Mouse (Mus musculus) T-cell, adult 2 months (primary cell): Measurements from ENCODE around the gene Phf24.

ENCODE experiments used
- DNase-seq: peaks from one replicate; pipeline ENCODE4 v3.0.0; 2022; ENCODE audit warnings: low spot score

Gene Phf24

DNA sequence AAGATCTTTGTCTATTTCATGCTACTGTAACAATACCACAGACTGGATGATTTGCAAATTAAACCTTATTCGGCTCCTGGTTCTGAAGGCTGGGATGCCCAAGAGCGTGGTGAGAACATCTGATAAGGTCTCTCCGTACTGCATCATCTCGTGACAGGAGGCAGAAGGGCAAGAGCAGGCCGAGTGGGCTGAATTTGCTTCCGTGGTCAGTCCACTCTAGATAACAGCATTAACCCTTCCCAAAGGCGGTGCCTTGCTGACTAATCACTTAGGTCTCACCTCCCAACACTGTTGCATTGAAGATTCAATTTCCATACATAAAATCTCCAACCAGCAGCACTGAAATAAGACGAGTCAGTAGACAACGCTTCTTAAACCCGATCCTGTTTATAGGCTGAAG is 3.1 kb upstream of the Phf24 start:
- DNase-seq: no peak

DNA sequence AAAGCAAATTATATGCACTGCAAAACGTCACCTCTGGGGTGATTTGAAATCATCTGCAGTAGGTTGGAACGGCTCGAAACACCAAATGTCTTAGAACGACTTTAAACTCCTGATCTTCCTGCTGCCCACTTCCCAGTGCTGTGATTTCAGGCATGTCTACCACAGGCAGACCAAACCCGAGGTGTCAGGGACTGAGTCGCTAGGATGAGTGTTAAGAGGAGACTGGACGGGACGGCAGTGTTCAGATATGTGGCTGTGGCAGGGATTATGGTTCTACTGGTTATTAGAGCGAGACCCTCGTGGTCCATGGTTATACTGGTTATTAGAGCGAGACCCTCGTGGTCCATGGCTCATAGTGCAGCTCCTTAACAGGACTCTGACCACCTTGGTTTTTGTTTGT is 1.1 kb upstream of the Phf24 start:
- DNase-seq: no peak

DNA sequence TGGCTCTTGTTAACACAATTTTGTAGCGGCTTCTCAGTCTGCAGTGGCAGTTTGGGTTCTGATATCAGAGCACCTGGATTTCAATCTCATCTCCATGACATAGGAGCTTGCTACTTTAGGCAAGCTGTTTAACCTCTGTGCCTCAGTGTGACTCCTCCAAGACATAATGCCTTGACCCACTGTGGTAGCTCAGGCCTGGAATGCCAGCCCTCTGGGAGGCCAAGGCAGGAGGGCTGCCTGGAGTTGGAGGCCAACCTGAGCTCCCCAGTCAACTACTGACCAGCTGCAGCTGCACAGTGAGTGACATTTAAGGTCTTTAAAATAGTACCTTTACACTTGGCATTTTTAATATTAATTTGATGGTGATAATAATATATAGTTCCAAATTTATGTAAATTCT is 494 bp upstream of the Phf24 start:
- DNase-seq: no peak

DNA sequence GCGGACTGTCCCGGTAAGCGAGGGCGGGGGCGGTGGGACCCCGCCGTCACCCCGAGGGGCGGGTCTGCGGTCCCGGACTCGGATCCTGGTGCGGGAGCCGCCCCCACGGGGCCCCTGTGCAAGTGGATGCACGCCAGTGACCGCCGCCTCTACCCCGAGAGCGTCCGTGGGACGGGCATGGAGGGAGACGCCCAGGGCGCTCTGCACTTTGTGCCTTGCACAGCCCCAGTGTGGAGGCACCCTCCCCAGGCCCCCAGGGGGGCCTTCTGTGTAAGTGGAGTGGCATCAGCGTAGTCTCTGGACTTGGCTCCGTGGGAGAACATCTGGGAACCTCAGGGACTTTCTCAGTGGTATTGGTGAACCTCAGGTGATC is 928 bp downstream of the Phf24 start:
- DNase-seq: no peak

DNA sequence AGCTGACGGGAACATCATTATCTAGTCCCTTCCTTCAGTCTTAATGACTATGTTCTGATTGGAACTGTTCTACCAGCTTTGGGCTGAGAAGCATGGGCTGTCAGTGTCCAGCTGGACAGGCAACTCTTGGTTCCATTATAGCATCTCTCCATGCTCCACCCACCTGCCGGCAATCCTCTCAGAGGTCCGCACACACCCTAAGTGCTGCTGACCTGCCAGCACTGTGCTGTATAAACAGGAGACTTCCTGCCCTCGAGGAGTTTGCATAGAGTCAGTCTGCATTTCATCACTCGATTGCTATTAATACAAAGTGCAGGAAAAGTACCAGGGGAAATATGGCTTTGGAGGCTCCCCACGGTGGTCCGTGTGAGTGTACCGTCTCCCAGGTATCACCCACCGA is 4.3 kb downstream of the Phf24 start:
- DNase-seq: no peak

DNA sequence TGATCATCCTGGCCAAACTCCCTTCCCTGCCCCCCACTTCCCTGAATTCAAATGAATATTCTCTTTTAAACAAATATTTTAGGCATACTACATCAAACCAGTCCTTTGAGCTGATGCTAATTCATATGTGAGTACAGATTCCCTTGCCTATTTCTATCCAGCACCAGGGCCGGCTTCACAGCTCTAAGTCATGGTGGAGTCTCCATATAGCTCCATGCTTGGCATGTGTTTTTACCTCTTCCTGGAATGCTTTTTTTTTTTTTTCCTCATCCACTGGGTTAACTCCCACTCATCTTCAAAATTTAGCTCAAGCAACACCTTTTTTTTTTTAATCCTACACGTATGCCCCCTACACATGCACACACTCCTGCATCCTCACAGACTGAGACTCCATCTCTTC is 5.1 kb downstream of the Phf24 start:
- no peak for DNase-seq

DNA sequence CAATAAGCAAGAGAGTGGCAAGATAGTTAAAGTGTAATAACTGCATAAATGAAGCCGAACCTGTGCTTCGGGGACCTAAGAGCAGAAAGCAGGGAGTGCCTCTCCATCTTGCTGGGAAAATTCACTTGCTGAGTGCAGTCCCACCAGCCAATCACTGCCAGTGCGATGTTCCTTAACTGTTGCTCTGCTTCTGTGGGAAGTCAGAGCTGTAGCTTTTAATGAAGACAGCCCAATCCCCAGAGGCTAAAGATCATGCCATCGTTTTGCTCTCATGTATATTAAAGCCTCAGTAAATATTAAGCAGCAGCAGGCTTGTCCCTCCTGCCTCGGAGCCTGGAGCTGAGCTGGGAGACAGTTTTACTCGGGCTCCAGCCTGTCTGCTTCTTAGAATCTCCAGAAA is 5.6 kb downstream of the Phf24 start:
- no peak for DNase-seq

DNA sequence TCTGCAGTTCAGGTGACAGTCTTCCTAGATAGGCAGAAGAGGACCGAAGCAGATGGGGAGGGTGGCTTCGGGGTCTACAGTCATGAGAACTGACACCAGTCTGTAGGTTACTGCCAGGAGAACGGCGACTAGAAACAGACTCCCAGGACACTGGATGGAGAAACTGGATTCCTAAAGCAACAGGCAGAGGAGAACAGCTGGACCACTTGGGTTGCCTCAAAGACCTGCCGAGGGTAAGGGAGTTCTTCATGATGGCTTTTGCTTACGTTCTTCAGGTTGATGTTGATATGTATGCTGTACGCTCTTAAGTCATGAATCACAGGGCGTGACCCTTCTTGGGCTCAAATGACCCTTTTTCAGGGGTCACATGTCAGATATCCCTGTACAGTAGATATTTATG is 6.0 kb downstream of the Phf24 start:
- DNase-seq: no peak

DNA sequence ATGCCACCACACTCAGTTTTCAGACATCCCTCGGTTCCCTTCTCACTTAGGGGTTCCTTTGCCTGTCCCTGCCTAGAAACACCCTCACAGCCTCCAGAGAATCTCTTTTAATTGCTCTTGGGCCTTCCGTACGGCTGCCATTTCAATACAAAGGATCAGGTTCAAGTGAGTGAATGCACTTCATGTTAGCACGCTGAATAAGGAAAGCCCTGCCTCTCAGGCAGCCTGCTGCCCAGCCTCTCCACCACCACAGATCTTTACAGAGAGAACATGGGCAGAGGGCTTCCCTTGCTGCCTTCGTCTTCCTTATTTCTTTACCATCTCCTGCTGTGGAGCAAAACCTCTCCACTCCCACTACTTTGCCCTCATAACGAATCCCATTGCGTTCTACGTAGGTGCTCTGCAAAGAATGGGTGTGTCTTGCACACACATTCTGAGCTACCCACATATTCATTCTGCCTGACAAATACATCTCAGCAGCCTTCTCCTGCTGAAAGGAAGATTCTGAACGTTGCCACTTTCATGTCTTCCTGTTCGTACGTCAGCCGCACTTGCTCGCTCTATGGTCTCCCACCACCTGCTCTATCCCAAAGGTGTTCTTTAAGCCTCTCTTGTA is 7.7 kb downstream of the Phf24 start:
- DNase-seq: no peak

DNA sequence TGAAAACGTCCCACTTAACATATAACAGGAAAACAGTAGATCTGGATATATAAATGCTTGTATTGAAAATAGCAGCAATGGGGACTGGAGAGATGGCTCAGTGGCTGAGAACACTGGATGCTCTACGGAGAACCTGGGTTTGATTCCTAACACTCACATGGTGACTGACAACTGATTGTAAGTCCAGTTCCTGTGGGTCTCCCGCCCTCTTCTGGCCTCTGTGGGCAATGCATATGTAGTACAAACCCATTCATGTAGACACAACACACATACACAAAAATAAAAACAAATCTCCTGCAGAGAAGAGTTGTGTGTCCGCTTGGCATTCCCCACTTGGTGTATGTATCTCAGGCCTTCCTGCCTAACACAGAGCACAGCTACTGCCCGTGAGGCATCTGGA is 11.7 kb downstream of the Phf24 start:
- DNase-seq: no peak

DNA sequence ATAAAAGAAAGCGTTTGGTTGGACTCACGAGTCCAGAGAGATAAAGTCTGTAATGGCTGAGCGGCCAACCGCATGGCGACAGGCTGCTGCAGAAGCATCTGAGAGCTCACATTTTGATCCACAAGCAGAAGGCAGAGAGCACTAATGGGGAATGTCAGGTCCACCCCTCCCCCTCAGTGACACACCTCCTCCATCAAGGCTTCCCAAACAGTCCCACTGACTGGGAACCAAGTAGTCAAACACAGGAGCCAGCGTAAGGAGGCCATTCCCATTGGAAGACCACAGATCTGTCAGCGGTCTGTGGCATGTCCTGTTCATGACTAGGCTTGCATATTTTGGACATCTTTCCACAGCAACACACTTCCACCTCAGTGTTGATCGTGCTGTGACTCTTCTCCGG is 12.5 kb downstream of the Phf24 start:
- no peak for DNase-seq

DNA sequence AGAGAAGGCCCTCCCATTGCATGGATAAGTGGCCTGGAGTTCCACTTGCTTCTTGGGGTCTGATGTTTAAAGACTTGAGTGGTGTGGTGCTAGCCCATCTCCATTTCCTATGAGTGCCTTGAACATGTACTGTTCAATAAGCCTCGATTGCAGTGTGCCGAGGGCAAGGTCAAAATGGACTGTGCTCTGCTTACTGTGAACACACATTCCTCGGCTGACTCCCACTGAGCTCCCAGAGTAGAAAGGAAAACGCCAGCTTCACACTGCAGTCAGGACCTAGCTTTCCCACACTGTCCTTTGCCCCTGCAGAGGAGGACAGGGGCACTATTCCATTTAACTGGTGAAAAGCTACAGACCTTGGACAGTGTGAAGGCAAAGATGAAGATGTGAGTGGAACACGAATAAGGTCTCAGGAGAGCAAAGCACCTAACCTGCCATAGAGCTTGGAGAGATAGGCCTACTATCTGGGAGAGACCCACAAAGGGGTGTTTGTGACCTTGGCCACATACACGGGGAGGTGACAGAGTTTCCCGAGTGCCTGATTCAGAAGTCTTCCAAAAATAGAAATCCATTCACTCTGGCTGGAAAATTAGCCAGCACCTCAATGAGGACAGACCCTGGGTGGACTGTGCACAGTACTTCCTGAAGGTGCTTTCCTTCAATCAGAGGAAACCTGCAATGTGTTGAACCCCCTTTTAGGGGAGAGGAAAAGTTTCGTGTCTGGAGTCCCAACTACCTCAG is 15.9 kb downstream of the Phf24 start:
- DNase-seq: no peak

DNA sequence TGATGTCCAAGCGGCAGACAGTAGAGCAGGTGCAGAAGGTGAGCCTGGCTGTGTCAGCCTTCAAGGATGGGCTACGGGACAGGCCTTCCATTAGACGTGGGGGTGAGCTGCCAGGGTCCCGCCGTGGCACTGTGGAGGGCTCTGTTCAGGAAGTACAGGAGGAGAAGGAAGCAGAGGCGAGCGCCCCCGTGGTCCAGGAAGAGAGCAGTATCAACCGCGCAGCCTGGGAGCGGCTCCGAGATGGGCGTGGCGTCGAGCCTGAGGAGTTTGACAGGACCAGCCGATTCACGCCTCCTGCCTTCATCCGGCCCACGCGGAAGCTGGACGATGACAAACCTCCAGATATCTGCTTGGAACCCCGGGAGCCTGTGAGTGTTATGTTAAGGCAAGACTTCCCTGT is 17.2 kb downstream of the Phf24 start:
- no peak for DNase-seq

DNA sequence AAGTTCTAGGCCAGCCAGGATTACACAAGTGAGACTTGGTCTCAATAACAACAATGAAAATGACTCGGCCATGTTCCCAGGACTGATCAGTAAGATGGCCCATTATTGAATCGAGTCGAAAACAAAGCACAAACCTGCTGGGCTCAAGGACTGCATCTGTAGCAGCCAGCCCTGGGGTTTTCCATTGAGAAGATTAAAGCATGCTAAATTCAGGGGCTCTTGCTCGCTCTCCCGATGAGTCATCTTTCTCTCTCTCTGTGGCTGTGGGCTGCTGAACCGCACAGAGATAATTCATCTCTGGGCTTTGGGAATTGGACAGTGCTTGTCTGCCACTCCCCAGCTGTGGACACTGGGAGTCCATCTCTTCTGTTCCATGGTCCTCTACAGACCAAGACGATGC is 24.9 kb downstream of the Phf24 start:
- DNase-seq: no peak

DNA sequence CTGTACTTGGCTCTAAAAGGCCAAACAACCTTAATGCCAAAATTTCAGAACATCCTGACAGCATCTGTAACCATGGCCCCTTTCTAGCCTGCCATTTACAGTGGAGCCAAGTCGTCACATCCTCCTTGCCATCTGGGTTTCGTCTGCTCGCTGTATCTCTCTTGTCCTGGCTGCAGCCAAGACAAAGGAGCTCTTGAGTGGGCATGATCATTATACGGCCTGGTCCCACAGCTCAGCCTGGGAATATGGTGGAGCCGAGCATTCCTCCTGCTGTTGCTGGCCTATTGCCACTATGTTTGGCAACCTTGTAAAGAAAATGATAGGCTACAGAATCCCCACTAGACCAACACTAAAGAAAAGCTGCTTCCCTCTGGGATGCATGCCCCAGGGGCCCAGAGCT is 26.9 kb downstream of the Phf24 start:
- no peak for DNase-seq

DNA sequence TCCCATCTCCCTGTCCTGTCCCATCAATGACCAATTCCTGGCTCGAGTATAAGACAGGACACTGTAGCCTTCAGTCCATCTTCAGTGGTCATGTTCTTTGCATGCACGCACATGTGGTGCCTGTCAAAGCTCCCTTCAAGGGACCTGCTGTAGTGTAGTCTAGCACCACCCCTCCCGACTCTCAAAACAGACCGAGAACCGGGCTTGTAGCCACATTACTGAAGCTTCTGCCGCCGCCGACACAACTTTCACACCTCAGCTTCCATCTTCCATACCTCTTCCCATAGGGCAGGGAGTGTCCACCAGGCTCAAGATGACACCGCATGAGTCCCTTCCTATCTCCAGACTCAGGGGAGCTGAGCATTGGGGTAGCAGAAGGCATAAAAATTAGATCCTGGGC is 27.7 kb downstream of the Phf24 start:
- DNase-seq: no peak

DNA sequence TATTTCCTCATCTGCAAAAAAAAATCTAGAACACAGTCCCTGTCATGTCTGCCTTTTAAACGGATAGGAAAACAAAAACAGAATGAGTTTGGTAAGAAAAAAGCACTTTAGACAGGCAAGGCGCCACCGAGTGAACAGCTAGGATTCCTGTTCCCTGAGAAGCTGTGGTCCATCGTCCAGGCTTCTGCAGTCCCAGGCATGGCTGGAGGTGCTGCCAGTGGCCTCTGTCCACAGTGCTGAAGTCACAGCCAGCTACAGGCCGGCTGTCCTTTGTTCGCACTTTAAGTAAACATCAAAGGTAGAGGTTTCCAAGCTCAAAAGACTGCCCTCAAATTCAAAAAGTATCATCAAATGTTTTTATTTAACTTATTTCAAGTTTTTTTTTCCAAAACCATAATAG is 28.6 kb downstream of the Phf24 start:
- no peak for DNase-seq

DNA sequence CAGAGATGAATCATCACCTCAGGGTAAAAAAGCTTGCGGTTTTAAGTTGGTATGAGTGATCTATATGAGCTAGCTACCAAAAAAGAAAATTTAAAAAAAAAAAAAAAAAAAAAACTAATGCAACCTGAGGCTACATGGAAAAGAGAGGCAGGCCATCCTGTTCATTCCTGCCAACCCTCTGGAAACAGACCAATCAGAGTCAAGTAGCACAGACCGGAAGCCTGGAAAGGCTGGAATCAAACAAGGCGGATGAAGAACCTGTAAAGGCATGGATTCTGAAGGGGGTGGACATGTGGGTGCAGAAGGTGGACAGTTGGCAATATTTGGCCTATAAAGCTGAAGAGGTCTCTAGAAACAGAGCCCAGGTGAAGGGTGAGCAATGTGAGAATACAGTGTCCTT is 29.0 kb downstream of the Phf24 start:
- no peak for DNase-seq

DNA sequence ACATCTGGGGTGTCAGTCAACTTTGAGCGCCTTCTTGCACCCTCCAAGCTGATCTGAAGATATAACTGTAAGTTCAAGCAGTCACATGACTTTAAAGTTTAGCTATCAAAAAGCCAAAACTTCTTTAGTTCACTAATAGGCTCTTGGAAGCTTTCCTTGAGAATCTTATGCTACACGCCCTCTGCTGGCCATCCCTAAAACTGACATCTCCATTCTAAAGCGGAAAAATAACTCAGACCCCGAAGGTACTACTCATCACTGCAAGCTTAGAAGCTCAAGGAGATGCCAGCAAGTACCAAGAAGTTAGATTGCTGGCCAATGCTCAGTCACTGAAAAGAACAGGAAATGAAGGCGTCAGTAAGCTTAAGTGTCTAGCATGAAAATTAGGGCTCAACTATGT is 29.5 kb downstream of the Phf24 start:
- DNase-seq: peak; percentile 33

DNA sequence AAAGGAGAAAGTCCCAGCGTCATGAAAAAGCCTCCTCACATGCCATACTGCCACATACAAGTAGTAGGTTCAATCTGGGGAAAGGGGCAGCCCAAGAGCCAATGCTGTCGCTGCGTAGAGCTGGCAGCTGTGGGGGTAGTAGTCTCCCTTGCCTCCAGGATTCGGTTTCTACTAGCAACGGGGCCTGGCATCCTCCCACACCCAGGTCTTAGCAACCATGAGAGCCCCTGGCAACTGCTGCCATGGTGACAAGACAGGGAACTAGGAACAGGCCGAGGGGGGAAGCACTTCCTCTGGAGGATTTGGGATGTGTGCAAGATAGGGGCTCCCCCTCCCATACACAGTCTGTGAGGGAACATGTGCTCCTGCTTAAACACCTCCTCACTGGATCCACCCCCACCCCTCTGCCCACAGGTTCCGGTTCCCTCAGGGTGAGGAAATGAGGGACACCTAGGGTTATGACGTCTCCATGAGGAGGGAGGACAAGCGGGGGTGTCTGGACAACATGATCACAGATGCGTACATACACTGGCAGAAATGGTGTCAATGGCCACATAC is 30.4 kb downstream of the Phf24 start:
- no peak for DNase-seq

DNA sequence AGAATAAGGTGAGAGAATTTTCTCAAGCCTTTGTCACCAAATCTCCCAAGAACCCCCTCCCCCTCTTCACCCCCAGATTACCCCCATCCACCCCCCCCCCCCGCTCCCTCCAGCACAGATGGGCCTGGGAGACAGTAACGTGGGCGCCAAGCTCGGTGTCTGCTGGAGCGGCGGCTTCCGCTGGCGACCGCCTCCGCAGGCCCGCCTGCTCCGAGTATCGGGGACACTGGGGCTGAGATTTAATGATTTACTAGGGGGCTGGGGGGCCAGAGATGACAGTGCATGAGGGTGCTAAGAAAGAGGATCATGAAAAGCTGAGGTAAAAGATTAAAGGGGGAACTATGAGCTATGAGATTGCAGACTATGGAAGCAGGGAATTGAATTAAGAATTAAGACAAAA is 32.1 kb downstream of the Phf24 start:
- no peak for DNase-seq

DNA sequence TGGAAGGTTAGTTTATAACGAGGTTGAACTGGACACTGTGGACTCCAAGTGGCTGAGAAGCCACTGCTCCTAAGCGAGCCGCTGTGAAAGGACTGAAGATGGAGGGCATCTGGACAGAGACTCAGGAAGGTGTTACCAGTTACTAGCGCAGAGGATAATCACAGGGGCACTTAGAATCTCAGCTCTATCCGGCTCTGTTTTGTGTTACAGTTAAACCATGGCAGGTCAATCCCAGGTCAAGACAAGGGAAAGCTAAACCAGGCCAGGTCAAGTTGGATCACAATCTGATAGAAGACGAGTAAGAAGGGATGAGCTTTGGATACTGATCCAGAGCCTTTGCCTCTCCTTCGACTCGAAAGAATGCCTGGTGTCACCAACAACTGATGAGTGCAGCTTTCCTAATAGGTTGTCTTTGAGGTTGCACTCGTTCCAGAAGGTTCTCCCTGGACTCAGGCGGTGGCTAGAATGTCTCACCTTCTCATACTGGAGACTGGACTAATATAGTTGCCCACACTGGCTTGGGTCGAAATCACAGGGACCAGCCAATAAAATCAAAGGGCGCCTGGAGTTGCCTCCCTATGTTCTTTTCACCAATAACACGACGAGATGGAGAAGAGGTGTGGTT is 32.7 kb downstream of the Phf24 start:
- DNase-seq: no peak

DNA sequence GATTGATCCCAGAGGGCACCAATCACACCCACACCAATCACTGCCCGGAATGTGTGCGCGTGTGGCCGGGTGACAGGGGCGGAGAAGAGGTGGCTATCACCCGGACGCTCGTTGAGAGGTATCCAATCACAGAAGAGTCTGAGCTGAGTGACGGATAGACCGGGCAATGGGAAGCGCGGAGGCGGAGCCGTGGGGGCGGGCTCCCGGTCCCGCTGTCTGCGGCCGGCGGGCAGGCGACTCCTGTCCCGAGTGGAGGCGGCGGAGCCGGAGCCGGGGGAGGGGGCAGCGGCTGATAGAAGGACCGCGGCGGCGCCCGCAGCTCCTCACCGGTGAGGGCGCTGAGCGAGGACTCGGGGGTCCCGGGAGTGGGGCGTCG is 33.2 kb downstream of the Phf24 start, which contains the start of gene Dnajb5:
Dnajb5 (plus strand) TSS at position 139 of the 376 bp plus-strand sequence.
- peak; percentile 93 for DNase-seq
